Mouse (Mus musculus): ENCODE measurements at regions not wholly inside any gene's neighbourhood (a gene's known extent, or its start where the extent isn't known, plus 50 kb on each side); places are given as distances from the start of the nearest gene placed in this dataset.

DNA sequence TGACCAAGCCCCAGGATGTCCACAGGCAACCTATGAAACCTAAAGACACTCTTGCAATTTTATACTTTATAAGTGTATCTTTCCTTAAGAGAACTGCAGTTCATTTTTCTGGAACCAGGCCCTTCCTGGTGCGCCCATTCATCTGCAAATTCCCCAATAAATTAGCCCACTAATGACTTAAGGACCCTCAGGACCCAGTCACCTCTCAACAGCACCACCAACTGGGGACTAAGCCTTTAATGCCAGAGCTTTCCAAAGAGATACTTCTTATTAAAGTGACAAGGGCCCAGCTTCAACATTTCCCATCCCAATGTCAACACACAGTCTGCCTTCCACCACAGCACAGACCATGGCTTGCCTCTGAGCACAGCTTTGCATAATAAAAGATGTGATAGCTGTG, 237.6 kb upstream of the Pabpc6 start:
- in situ Hi-C loops (cut with MboI, MseI): no loop called here

DNA sequence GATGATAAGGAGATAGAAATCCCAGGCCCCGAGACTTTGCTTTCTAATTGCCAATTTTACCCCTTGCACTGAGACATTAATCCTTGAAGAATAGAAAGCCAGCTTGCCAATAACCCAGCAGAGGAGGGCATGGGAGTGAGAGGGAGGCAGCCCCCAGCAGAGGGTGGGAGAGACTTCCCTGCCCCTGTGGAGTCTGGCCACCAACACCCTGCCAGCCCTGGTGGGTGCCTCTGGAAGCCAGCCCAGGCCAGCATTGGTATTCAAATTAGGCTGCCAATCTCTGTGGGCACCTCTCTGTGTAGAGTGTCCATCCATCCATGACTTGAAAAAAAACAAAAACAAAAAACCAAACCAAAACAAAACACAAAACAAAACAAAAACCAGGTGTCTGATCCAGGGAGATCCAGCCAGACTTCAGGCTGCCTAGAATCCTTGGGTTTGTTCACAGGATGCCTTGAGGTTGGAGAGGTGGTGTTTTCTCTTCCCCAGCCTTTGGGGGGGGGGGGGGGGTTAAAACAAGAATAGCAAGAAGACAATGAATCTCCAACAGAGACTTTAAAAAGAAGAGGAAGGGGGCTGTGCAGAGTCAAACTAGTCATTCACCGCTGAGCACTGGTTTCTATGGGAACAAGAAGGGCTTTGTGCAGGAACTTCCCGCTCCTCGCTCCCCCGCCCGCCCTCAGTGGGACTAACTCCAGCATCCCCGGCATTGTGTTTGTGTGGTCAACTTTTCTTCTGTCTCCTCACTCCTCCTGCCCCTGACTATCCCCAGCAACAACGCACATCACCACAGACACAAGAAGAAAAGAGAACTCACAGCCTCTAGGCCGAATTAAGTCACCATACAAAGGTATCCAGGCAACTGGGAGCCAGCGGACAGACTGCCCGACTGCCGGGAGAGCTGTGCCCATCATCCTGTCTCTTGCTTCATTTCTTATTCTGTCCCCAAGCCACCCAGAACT, 236.3 kb upstream of the Pabpc6 start:
- in situ Hi-C loops (cut with MboI, MseI): no loop called here

DNA sequence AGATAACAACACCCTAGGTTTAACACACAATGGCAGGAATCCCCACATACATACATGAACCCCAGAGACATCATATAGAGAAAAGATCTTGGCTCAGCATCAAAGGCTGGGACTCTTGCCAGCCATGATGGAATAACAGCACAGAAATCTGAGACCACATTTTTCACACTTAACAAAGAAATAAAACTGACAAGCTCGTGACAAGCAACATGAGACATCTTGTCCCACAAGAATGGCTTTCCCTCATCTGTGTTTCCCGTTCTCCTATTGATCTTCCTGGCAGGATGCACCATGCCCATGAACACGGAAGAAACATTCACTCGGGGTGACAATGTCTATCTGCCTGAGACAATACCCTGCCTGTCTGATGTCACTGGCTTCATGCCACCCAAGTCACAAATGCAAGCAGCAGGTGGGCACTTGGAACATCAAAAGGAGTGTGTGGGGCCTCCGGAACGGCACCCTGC, 235.0 kb upstream of the Pabpc6 start:
- in situ Hi-C loops (cut with MboI, MseI): no loop called here

DNA sequence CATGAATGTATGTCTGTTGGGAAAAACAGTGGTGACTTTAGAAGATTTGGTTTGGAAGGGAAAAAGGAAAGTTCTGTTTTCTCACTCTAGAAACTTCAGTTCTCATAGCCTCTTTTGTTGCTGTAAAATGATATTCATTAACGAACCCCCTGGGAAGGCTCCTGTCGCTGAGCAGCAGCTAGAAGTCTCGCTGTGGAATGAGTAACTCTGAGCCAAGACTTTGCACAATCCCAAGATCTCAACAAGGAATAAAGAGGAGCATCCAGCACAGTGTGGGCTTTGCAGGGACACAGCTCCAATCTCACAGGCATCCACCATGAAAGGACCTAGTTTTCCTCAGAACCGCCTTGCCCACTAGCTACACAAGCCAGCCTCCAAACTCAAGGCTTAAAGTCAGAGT, 233.8 kb upstream of the Pabpc6 start:
- in situ Hi-C loops (cut with MboI, MseI): no loop called here

DNA sequence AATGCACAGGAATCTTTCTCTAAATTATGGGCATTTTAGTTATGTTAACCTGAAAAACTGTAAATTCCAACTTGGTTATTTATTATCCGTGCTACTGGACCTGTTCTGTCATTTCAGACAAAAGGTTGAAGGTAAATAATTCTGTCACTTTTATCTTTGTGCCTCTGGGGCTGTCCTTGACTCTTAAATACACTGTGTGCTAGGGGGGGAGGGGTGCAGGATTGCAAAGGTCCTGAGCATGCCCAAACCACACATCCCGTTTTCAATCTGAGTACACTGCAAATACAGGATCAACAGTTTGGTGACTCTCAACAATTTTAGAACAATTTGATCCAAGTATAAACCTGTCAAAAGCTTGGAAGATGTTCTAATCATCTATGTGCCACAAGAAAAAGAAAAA, 227.4 kb upstream of the Pabpc6 start:
- in situ Hi-C loops (cut with MboI, MseI): no loop called here

DNA sequence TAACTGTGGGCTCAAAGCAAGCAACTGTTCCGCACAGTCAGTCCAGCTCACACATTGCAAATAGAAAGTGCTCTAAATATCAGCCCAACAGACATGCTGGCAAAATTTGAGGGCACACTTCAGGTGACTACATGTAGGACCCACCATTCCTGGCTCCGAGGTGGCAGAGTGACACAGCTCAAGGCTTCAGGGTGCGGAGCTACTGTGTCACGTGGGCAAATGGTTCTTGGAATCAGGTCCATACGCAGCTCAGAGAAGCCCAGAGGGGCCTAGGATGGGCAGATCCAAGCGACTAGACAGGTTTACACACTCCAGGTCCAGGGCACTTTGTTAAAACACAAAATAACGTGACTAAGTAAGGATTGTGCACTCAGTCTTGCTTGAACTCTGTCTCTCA, 226.2 kb upstream of the Pabpc6 start:
- in situ Hi-C loops (cut with MboI, MseI): no loop called here

DNA sequence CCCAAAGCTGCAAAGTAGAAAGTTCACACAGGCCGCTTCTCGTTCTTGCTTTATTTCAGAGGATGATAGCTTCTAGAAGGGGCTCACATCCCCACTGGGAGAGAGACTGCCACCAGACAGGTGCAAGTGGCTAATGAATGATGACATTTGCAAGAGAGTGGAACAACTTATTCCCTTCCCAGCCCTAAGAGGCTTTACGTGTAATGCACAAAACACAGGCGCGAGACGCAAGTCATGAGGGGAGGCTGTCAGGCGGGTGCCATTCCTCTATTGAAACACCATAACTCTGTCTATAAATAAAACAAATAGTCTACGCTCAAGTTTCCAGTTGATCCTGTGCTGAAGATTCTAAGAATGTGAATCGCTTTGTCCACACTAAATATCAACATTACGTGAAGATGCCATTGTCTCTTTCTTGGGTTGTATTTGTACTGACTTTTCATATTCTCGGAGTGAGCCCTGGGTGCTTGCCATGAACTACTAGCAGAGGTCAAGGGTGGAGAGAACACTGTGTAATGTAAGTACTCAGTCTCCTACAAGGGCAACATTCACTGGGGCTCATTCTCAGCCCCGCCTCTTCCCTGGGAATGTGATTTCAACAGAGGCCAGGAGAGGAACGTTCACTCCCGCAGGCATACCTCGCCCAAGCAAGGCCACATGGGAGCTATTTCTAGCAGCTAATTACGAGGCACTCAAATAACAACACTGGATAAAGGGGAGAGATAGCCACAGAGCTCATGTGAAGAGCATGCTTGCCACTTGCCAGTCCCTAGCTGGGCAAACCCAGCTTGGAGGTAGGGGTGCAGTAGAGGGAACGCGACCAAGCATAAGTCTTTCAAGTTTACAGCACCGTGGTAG, 225.5 kb upstream of the Pabpc6 start:
- in situ Hi-C loops (cut with MboI, MseI): no loop called here

DNA sequence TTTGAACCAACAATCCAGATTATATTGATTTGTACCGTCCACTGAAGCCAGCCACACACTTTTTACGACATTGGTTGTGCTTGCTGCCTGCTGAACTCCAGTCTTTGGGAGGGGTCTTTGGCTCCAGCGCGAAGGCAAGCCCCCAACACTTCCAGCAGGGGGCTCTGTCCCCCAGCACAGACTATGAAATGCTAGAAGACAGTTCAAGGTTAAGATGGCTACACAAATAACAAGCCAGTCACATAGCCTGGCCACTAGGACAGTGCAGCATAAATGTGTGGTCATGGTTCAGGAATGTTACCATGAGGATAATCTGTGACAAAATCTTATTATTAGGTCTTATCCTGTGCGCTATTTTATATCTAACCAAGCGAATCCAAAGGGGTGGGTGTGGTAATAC, 224.4 kb upstream of the Pabpc6 start:
- in situ Hi-C loops (cut with MboI, MseI): no loop called here

DNA sequence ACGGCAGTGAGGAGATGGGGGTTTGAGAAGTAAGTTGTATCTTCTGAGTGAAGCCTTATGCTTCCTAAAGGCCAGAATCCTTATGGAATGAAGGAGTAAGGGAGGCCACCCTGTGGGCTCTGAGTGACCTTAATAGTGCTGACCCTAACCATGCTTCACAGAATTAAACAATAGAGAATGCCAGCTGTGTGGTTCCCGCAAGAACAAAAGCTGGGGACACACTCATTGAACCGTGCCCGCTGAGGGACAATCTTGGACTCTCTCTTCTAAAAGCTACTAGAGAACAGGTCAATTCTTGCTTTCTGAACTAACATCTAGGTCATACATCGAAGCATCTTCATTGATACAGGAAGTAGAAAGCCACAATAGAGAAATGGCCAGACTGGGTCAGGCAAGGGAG, 223.3 kb upstream of the Pabpc6 start:
- in situ Hi-C loops (cut with MboI, MseI): no loop called here

DNA sequence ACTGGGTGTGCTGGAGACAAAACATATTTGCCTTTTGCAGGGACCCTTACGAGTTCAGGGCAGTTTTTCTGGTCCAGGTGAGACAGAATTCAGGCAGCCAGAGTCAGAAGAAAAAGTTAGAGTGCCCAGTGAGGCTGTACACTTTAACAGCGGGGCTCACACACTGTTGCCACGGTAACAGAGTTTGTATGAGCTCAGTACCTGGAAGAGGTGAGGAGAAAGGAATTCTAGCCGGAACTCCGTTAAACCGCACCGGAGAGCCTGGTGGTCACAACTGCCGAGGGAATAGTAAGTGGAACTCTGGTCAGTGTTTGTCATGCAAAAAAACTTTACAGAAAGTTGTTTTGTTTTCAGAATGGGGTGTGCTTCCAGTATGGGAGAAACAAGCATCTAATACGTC, 222.6 kb upstream of the Pabpc6 start:
- in situ Hi-C loops (cut with MboI, MseI): no loop called here

DNA sequence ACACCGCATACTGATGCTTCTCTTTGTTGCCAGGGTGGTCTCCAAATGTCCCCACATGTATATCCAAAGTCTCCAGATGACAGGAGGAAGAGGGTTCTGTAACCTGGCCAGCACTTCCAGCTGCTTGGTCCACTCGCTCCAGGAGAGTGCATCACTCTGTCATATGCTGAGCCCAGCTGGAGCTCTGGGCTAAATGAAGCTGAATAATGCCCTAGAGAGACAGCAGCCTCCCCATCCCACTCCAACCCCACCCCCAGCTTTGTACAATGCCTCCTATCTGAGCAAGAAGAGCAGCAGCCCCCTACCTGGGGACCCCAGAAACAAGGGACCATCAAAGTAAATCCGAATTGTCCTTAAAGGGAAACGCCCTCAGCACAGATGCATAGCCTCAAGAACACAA, 219.0 kb upstream of the Pabpc6 start:
- in situ Hi-C loops (cut with MboI, MseI): no loop called here

DNA sequence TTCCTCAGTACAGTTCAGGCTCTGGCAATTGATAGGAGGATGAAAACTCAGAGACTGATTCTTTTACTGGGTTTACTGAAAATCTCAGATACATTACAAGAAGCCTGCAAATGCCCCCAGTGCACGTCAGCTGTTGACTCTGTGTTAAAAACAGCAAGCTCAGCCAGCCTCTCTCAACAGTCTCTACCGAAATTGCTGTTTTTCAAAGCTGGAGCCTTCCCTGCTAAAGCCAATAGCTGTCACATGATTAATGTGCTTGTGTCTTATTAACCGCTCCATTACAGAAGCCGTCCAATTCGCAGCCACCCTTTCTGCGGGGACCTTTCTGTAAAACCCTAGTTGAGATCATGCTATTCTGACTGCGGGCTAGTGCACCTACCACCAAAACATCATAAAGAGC, 215.6 kb upstream of the Pabpc6 start:
- in situ Hi-C loops (cut with MboI, MseI): no loop called here

DNA sequence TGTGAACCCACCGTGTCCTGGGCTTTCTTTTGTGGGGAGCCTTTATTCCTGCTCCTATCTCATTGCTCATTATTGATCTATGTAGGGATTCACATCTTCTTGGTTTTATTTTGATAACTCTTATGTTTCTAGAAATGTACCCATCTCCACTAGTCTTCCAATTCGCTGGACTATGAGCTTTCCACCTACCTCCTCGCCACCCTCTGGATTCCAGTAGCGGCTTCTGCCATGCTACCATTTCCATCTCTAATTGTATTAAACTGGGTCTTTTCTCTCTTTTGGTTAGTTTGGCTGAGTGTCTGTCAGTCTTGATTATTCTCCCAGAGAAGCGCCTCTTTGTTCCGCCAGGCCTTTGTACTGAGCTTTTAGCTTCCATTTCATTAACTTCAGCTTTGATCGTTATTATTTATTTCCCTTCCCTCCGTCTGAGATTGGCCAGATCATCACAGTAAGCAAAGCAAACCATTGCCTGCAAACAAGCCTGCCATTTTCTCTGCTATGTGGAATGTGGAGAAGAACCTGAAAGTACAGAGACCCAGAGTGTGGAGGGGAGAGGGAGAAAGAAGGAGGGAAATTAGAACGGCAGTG, 213.2 kb upstream of the Pabpc6 start:
- in situ Hi-C loops (cut with MboI, MseI): no loop called here

DNA sequence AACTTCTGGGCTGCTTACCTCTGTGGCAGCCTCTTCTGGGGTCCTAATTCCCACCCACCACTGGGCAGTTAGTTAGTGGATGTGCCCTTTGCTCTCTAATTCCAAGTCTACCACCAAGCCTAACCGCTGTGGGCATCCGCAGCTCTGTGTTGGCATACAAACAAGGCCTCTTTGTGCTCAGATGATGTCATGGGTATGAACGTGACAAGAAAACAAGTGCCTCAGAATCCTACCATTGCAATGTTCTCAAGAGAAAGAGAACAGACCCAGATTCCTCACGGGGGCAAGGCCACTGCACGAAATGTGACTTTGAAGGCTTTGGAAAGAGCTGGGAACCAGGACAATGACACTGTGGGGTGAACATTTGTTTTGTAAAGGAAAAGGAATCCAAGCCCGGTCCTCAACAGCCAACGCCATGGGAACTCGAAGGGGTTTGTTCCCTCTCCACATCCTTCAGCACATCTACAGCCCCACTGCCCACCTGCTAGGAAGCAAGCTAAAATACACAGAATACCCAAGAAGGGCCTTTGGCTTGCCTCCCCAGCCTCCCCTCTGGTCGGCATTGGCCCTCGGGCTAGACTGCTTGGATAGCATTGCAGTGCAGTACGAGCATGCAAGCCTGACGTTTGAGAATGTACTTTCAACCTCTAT, 210.2 kb upstream of the Pabpc6 start:
- in situ Hi-C loops (cut with MboI, MseI): no loop called here

DNA sequence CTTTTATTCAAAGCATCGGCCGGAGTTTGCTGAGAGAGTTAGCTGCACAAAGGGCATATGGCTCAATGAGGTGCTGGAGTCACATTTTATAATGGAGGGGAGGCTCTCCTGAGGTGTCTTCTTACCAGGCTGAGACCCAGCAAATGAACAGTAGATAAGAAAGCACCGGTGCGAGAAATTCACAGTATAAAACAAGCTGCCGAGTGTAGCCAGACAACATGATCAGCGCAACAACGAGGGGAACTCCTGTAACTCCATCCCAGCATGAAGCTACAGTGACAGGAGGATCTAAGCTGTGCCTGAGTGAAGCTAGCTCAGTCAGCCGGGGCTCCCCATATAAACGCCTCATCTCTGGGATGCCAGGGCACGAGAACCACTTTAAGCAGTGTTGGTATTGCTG, 204.2 kb upstream of the Pabpc6 start:
- in situ Hi-C loops (cut with MboI, MseI): no loop called here

DNA sequence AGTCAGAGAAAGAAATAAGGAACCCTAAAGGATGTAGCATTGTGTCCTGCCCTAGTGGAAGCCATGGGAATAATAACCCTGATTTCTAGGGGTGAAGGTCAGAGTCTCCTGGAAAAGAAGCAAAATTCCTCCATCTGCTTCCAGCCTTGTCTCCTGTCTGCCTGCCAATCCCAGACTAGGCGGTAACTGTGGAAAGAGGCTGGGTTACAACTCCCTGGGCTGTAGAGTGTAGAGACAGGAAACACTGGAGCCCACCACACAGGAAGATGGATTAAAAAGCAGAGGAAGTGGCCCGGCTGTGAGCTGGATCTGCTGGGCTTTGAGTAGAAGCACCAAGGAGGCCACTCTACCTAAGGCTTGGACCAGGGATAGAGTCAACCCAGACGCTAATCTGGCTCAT, 200.7 kb upstream of the Pabpc6 start:
- in situ Hi-C loops (cut with MboI, MseI): no loop called here

DNA sequence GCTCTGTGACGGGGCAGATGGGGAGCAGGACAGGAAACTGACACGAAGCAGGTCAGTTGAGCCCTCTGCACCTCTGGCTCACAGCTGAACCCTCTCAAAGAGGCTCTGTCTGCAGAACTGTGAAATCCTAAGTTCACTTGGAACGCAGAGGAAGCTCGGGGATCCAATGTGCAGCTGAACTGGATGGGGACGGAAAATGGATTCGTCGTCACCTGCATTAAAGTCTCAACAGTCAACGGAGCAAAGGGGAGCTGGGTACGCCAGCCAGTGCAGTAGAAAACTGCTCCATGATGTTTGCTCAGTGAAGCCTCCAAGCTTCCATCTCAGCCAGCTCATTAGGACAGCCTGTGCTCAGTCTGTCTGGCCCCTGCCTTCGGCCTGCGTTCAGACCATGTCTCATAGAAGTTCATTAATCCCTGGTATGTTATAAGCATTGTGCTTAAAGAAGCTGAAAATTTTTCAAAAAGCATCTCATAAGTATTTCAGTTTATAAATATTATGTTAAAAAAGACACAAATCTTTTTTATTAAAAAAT, 199.3 kb upstream of the Pabpc6 start:
- in situ Hi-C loops (cut with MboI, MseI): no loop called here

DNA sequence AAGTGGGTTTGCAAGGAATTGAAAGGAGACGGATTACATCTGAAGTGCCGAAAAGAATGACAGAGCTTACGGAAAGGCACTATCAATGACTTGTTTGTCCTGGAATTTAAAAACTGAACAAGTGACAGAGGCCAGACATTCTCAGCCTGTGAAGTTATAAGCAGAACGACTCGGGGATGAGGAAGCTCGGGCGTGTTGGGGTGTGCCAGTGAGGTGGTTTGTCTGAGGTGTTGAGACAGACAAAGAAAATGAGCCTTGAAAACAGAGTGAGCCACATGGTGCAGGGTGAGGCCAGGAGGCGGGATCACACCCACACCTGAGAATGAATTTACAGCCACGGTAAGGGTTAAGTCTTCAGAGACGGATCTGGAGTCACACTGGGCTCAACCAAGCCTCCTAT, 194.7 kb upstream of the Pabpc6 start:
- in situ Hi-C loops (cut with MboI, MseI): no loop called here

DNA sequence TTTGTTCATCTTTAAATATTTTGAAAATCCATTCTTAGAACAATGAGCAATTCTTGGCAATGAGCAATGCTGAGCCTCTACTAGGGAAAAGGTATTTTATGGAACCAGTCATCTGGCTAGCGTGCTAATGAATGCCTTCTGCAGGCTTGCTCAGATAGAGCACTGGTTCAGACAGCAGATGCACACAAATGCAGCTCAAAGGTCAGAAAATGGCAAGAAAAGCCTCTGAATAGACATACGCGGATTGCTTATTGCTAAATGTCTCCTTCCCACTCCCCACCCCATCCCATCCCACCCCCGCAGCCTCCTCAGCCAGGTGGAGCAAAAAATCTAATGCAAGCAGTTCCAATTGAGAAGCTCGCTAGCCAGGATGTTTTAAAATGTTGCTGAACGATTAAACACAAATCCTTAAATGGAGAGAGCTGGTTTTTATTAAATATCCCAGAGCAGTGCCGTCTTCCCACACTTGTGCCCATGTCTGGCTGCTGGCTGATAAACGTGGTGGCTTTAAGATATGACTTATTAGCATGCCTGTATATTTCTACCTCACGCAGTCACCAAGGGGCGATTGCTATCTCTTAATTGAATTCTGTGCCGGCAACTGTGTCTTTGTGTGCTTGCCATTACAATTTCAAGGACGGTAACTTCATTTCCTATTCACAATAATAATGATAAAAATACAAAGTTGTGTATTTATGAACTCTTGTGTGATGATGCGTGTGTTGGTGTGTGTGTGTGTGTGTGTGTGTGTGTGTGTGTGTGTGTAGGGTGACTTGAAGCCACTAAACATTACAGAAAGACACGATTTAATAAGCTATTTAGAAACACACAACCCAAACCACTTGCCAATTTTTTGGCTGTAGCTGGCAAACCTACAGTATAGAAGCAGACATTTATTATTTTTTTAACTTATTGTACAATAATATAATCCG, 192.7 kb upstream of the Pabpc6 start:
- in situ Hi-C loops (cut with MboI, MseI): no loop called here

DNA sequence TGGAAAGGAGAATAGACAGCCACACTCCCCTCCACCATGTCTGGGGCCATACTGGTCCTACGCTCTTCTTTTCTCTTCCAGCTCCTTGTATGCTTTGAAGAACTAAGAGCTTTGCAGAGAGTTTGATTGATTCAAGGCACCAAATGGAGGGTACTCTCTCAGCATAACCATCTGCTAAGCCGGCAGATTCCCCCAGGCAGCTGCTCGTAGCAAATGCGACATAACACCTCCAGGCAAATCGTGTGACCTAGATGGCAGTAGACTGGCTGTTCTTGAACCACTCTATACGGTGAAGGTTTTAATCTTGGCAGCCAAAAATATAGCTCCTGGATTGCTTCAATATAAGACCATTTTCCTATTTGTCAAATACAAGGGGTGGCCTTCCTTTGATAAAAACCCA, 191.8 kb upstream of the Pabpc6 start:
- in situ Hi-C loops (cut with MboI, MseI): no loop called here
